Mouse (Mus musculus) midbrain, postnatal 0 days (tissue): ENCODE measurements around the gene 2310050C09Rik. TPM values are rescaled to one million over a fixed set of nuclear protein-coding genes. Genes with fewer than 3 reads are reported as not detected.

Experiments used
- ATAC-seq: fragments of 200-750 bp; cut with Nextera tagmentation; 2 replicates; pipeline ENCODE4 v1.8.0; 2017; ENCODE audit warnings: moderate number of reproducible peaks, mild to moderate bottlenecking, moderate TSS enrichment, moderate library complexity; ENCODE audit not compliant: low FRiP score
- DNase-seq: peaks from one replicate; pipeline ENCODE4 v3.0.0-alpha.2; 2015; ENCODE audit warnings: low spot score
- H3K27ac ChIP-seq: fragments of 300-500 bp; sonication (generic); 2 replicates; pipeline ENCODE4 v1.5.1; 2014; ENCODE audit warnings: low read depth, mild to moderate bottlenecking, low read length, mixed read lengths
- H3K27me3 ChIP-seq: fragments of 300-500 bp; sonication (generic); 2 replicates; pipeline ENCODE4 v1.6.1; 2014; ENCODE audit warnings: low read length, control low read depth, mixed read lengths; ENCODE audit not compliant: insufficient read depth
- H3K36me3 ChIP-seq: fragments of 300-500 bp; sonication (generic); 2 replicates; pipeline ENCODE4 v1.6.1; 2014; ENCODE audit warnings: low read length, control low read depth, mixed read lengths; ENCODE audit not compliant: insufficient read depth
- H3K4me1 ChIP-seq: fragments of 300-500 bp; sonication (generic); 2 replicates; pipeline ENCODE4 v1.6.1; 2014; ENCODE audit warnings: mild to moderate bottlenecking, control low read depth, antibody characterized with exemption, low read length, mixed read lengths; ENCODE audit not compliant: insufficient read depth
- H3K4me2 ChIP-seq: fragments of 300-500 bp; sonication (generic); 2 replicates; pipeline ENCODE4 v1.6.1; 2014; ENCODE audit warnings: low read depth, mild to moderate bottlenecking, low read length, mixed read lengths; ENCODE audit not compliant: poor library complexity, severe bottlenecking
- H3K4me3 ChIP-seq: fragments of 300-500 bp; sonication (generic); 2 replicates; pipeline ENCODE4 v1.5.1; 2014; ENCODE audit warnings: low read depth, mild to moderate bottlenecking, low read length, moderate library complexity
- H3K9ac ChIP-seq: fragments of 300-500 bp; sonication (generic); replicated peaks from 2 replicates; pipeline ENCODE4 v1.6.1; 2014; ENCODE audit warnings: mild to moderate bottlenecking, low read length, moderate library complexity, mixed read lengths; ENCODE audit not compliant: poor library complexity, severe bottlenecking
- H3K9me3 ChIP-seq: fragments of 300-500 bp; sonication (generic); 2 replicates; pipeline ENCODE4 v1.6.1; 2016; ENCODE audit warnings: low read length, control low read depth
- CTCF ChIP-seq: IDR thresholded peaks from 2 replicates; pipeline ENCODE4 v1.5.1; 2016; ENCODE audit warnings: antibody characterized with exemption, mild to moderate bottlenecking
- WGBS: fragments of 180-500 bp; shearing (Covaris S2); extraction: QIAGEN DNeasy Blood & Tissue Kit; methylation state at CpG from one replicate; pipeline ENCODE4 v1.1.7; 2014; 5-methylcytosine and 5-hydroxymethylcytosine counted together
- polyA plus RNA-seq: library from polyadenylated mRNA; unstranded; fragments of >200 nt; fragmentation: Nextera tagmentation; extraction: Ambion mirVana; gene quantifications from 2 replicates; pipeline ENCODE4 v1.2.1, GENCODE M21; 2015
- total RNA-seq: library from RNA; depleted of rRNA; stranded (reverse); fragments of >200 nt; gene quantifications from 2 replicates; pipeline ENCODE4 v1.2.3, GENCODE M21; 2014; rRNA removed

The 2310050C09Rik gene
- total RNA-seq = 0.71 TPM in 1 of 2 replicates, not detected in the other
- not detected in 2 replicates for polyA plus RNA-seq

- no peak within 1 kb of the TSS for H3K27ac ChIP-seq
- H3K9ac ChIP-seq = no peak within 1 kb of the TSS
- no peaks in the 10 kb centered on the region for H3K27me3 ChIP-seq
- H3K36me3 ChIP-seq = no peaks in the 10 kb centered on the region
- H3K9me3 ChIP-seq = no peaks in the 10 kb centered on the region
- no peak within 1 kb of the TSS for H3K4me3 ChIP-seq
- H3K4me1 ChIP-seq = no peaks in the 10 kb centered on the region
- DNase-seq (no peak), ATAC-seq (no peak)
- H3K4me2 ChIP-seq = no peak within 1 kb of the TSS
- no peak for TF ChIP-seq CTCF
- 85% methylated on average over 4 of the region's 4 CpGs for WGBS
Measured at GRCm38 (mm10) chr3:92870116-92870515, at the start of gene 2310050C09Rik. Gene 2310050C09Rik (minus strand): TSS chr3:92870216.

GRCm38 (mm10) chr3:92907571-92907970, 37.6 kb upstream of the 2310050C09Rik start:
- Histone ChIP-seq H3K36me3 (no peaks in the 10 kb centered on the region), H3K9ac (no peak overlapping the region), H3K27ac (no peak overlapping the region), H3K9me3 (no peaks in the 10 kb centered on the region), H3K27me3 (no peaks in the 10 kb centered on the region), H3K4me3 (no peak overlapping the region), H3K4me1 (no peaks in the 10 kb centered on the region), H3K4me2 (no peak overlapping the region)
- ATAC-seq (no peak), DNase-seq (peak; percentile 56)
- peak; percentile 76 for TF ChIP-seq CTCF
- WGBS = 25% methylated on average over 3 of the region's 4 CpGs

DNA sequence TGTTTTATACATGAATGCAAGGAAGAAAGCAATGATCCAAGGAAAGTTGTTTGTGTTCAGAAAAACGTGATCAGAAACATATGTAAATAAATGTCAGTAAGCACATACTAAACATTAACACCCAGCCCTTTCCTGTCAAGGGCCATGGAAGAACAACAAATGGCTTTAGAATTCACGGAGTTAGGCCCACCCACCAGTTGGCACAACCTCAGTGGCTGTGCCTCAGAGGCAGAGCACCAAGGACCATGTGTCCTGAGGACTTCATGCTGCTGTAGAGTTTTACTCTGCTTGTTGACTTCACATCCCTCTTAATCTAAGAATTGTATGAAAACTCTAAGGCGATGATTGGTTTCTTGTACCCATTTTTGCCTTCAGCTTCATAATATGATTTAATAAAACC, 35.2 kb upstream of the 2310050C09Rik start:
- H3K4me2 ChIP-seq = no peak overlapping the region
- no peak overlapping the region for H3K9ac ChIP-seq
- H3K9me3 ChIP-seq = no peaks in the 10 kb centered on the region
- ATAC-seq = no peak
- H3K36me3 ChIP-seq = no peaks in the 10 kb centered on the region
- DNase-seq = no peak
- no peaks in the 10 kb centered on the region for H3K4me1 ChIP-seq
- H3K4me3 ChIP-seq = no peak overlapping the region
- 51% methylated on average over 3 of the region's 3 CpGs for WGBS
- H3K27me3 ChIP-seq = no peaks in the 10 kb centered on the region
- no peak for TF ChIP-seq CTCF
- no peak overlapping the region for H3K27ac ChIP-seq

DNA sequence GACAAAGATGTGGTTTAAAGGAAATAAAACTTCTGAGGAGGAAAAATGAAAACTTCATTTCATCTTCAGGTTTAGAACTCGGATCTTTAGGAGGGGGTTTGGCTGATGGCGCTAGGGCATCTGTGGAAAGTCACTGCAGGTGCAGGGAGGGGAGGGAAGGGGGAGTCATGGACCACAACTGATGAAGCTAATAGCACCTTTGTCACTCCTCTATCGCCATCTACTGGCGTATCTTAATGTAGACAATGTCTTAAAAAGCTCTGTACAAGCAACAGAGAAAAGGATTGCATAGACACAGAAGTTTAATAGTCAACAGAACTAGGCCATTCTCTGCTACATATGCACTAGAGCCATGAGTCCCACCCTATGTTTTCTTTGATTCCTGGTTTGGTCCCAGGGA, 33.6 kb upstream of the 2310050C09Rik start:
- H3K27me3 ChIP-seq = no peaks in the 10 kb centered on the region
- no peak overlapping the region for H3K4me2 ChIP-seq
- H3K9me3 ChIP-seq = no peaks in the 10 kb centered on the region
- TF ChIP-seq CTCF = peak; percentile 76
- H3K27ac ChIP-seq = no peak overlapping the region
- H3K4me1 ChIP-seq = no peaks in the 10 kb centered on the region
- peak; percentile 76 for DNase-seq
- no peak overlapping the region for H3K9ac ChIP-seq
- no peaks in the 10 kb centered on the region for H3K36me3 ChIP-seq
- 36% methylated on average over 4 of the region's 4 CpGs for WGBS
- ATAC-seq = no peak; the same call in 1 of the 2 replicates
- H3K4me3 ChIP-seq = no peak overlapping the region

- H3K27ac ChIP-seq = no peak overlapping the region
Measured at GRCm38 (mm10) chr3:92902992-92903391, 33.0 kb upstream of the 2310050C09Rik start.

DNA sequence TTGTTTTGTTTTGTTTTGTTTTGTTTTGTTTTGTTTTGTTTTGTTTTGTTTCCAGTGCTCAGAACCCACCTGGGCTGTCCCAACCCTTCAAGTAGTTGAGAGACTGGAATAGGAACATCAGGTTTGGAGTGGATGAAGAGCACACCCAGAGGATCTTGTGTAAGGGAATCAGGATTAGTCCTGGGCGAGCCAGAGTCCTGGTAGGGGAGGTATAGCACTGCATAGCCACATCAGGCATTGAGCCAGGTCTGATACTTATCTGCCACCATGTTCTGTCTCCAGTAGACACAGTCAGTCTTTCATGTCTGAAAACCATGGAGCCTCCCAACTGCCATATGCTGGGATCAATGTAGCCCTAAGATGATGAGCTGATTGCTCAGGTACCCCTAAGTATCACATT, 24.5 kb upstream of the 2310050C09Rik start:
- Histone ChIP-seq H3K27ac (no peak overlapping the region), H3K4me2 (no peak overlapping the region), H3K9ac (no peak overlapping the region), H3K4me1 (no peaks in the 10 kb centered on the region), H3K27me3 (no peaks in the 10 kb centered on the region), H3K36me3 (no peaks in the 10 kb centered on the region), H3K9me3 (no peaks in the 10 kb centered on the region), H3K4me3 (no peak overlapping the region)
- no peak for DNase-seq
- peak; percentile 16; the same call in 1 of the 2 replicates for ATAC-seq
- 75% methylated on average over 1 of the region's 1 CpGs for WGBS
- TF ChIP-seq CTCF = no peak

More at GRCm38 (mm10) chr3:92902992-92903391, 33.0 kb upstream of the 2310050C09Rik start:
- TF ChIP-seq CTCF = peak; percentile 64
- no peaks in the 10 kb centered on the region for H3K9me3 ChIP-seq
- no peak overlapping the region for H3K4me3 ChIP-seq
- H3K27me3 ChIP-seq = no peaks in the 10 kb centered on the region
- DNase-seq (no peak), ATAC-seq (no peak)
- no peak overlapping the region for H3K9ac ChIP-seq
- no peaks in the 10 kb centered on the region for H3K36me3 ChIP-seq
- 21% methylated on average over 3 of the region's 3 CpGs for WGBS
- no peak overlapping the region for H3K4me2 ChIP-seq
- H3K4me1 ChIP-seq = no peaks in the 10 kb centered on the region
